Mouse (Mus musculus): ENCODE results near the gene Mrps6.

DNA sequence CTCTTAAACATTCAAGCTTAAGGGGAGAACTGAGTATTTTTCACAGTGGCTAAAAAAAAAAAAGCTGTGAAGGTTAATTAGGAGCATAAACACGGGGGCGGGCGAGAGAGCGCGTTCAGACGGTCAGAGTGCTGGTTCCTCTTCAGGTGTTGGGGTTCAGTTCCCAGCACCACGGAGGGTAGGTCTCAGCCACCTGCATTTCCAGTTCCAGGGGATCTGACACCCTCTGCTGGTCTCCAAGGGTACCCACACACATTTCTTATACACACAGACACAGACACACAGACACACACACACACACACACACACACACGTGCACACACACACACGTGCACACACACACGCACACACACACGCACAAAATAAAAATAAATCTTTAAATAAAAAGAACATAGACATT lies 18.1 kb upstream of the Mrps6 start:
- TF ChIP-seq CTCF (conservative IDR thresholded peaks at IDR 0.05 in 1 of 2, IDR thresholded peaks at IDR 0.05 in 1 of 2; ENCODE audit: low read depth in 2 of 2, low read length in 2 of 2) (no peak), POLR2A (IDR thresholded peaks at IDR 0.05; ENCODE audit: low read depth, low read length) (no peak), USF2 (conservative IDR thresholded peaks at IDR 0.05; ENCODE audit: low read depth, low read length) (no peak), MEF2A (IDR thresholded peaks at IDR 0.05; ENCODE audit: borderline replicate concordance, low read depth, low read length) (no peak), RCOR1 (conservative IDR thresholded peaks at IDR 0.05; ENCODE audit: low read depth, low read length) (no peak), MAZ (IDR thresholded peaks at IDR 0.05; ENCODE audit: low read depth, low read length) (no peak), NELFE (IDR thresholded peaks at IDR 0.05; ENCODE audit: low read depth, low read length) (no peak), MAX (IDR thresholded peaks at IDR 0.05; ENCODE audit: low read length) (no peak), SMC3 (IDR thresholded peaks at IDR 0.05; ENCODE audit: low read depth, low read length) (no peak)
